Mouse (Mus musculus): ENCODE measurements at regions not wholly inside any gene's neighbourhood (a gene's known extent, or its start where the extent isn't known, plus 50 kb on each side); places are given as distances from the start of the nearest gene placed in this dataset.

DNA sequence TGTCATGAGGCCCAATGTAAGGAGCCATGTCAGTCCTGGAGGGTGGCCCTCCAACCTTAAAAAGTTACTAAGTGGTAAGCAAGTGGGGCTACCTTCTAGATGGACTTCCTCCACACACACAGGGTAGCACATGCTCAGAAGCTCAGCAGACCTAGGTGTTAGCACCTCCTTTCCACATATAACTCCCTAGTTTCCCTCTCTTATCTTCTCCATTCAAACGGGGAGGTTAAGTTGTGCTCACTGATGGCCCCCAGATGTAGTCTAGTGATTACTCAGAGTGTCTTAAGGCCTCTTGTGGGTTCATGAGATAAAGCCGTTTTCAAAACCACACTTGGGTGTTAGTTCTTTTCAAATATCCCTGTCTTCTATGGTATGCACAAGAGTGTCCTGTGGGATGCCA, 188.7 kb downstream of the Sec16b start:
- no peak for TF ChIP-seq CTCF (IDR thresholded peaks at IDR 0.05; ENCODE audit: borderline replicate concordance, insufficient read depth, low read depth, low read length)
- no peak for TF ChIP-seq POLR2A (IDR thresholded peaks at IDR 0.05; ENCODE audit: borderline replicate concordance, insufficient read depth, low read length)
